Mouse (Mus musculus): ENCODE measurements around the gene Stx1a.
"Not testable (repeated sequence)": the region's sequence is repeated elsewhere in the genome, so short reads cannot be mapped to it uniquely, and the experiment has no call there.

The Stx1a gene

GRCm38 (mm10) chr5:135040777-135041176, 17.5 kb downstream of the Stx1a start:
- no peak for DNase-seq (ENCODE audit: low read depth, low spot score)

GRCm38 (mm10) chr5:135042105-135042788, 19.0 kb downstream of the Stx1a start:
- peak; percentile 94 for DNase-seq (ENCODE audit: low read depth, low spot score)

GRCm38 (mm10) chr5:135044575-135044974, 21.3 kb downstream of the Stx1a start:
- DNase-seq (ENCODE audit: low read depth, low spot score), result no peak

- no peak for DNase-seq (ENCODE audit: low read depth, low spot score)
Measured at GRCm38 (mm10) chr5:135048539-135048938, 25.3 kb downstream of the Stx1a start.

- DNase-seq (ENCODE audit: low read depth, low spot score), result peak; percentile 90
Measured at GRCm38 (mm10) chr5:135049268-135049667, 26.0 kb downstream of the Stx1a start.

GRCm38 (mm10) chr5:135053356-135053755, 30.1 kb downstream of the Stx1a start:
- DNase-seq (ENCODE audit: low read depth, low spot score), result no peak

- DNase-seq (ENCODE audit: low read depth, low spot score), result peak; percentile 99
Measured at GRCm38 (mm10) chr5:135063629-135064381, 40.5 kb downstream of the Stx1a start, which contains the start of gene Dnajc30. Gene Dnajc30, plus strand, starts transcription at chr5:135064202.

- no peak for DNase-seq (ENCODE audit: low read depth, low spot score)
Measured at GRCm38 (mm10) chr5:135064382-135064766, 41.1 kb downstream of the Stx1a start.

- not testable (repeated sequence) for DNase-seq (ENCODE audit: low read depth, low spot score)
Measured at GRCm38 (mm10) chr5:135064909-135065446, 41.7 kb downstream of the Stx1a start, which contains the start of gene Bud23. Gene Bud23, minus strand, starts transcription at chr5:135064959.

- no peak for DNase-seq (ENCODE audit: low read depth, low spot score)
Measured at GRCm38 (mm10) chr5:135066008-135066407, 42.7 kb downstream of the Stx1a start.

GRCm38 (mm10) chr5:135070448-135070847, 47.2 kb downstream of the Stx1a start:
- DNase-seq (ENCODE audit: low read depth, low spot score), result no peak

GRCm38 (mm10) chr5:135072061-135072460, 48.8 kb downstream of the Stx1a start:
- peak; percentile 59 for DNase-seq (ENCODE audit: low read depth, low spot score)

- DNase-seq (ENCODE audit: low read depth, low spot score), result peak; percentile 88
Measured at GRCm38 (mm10) chr5:135072720-135073119, 49.4 kb downstream of the Stx1a start.

GRCm38 (mm10) chr5:135073349-135074150, 50.3 kb downstream of the Stx1a start:
- DNase-seq (ENCODE audit: low read depth, low spot score), result peak; percentile 61

GRCm38 (mm10) chr5:135075655-135076054, 52.4 kb downstream of the Stx1a start:
- DNase-seq (ENCODE audit: low read depth, low spot score), result no peak

- DNase-seq (ENCODE audit: low read depth, low spot score), result no peak
Measured at GRCm38 (mm10) chr5:135076368-135076767, 53.1 kb downstream of the Stx1a start.

GRCm38 (mm10) chr5:135076931-135077505, 53.7 kb downstream of the Stx1a start:
- peak; percentile 61 for DNase-seq (ENCODE audit: low read depth, low spot score)

- DNase-seq (ENCODE audit: low read depth, low spot score), result peak; percentile 93
Measured at GRCm38 (mm10) chr5:135077564-135078481, 54.5 kb downstream of the Stx1a start, which contains the start of gene Vps37d. Gene Vps37d, minus strand, starts transcription at chr5:135078266.

- no peak for DNase-seq (ENCODE audit: low read depth, low spot score)
Measured at GRCm38 (mm10) chr5:135078482-135078810, 55.2 kb downstream of the Stx1a start.

- DNase-seq (ENCODE audit: low read depth, low spot score), result no peak
Measured at GRCm38 (mm10) chr5:135079578-135079977, 56.3 kb downstream of the Stx1a start.
